Mouse (Mus musculus) G1E (cell line): Measurements from ENCODE around the gene Dcst1.

Experiments used
- CTCF ChIP-seq: IDR thresholded peaks from 2 replicates; pipeline ENCODE4 v1.5.1; 2012; ENCODE audit warnings: low read depth, low read length, inconsistent platforms, mixed read lengths
- GATA1 ChIP-seq: IDR thresholded peaks from 2 replicates; pipeline ENCODE4 v1.6.1; 2012; ENCODE audit warnings: borderline replicate concordance, low read length, inconsistent platforms, mixed read lengths

- TF ChIP-seq CTCF (no peak), GATA1 (no peak)
These were observed 33.0 kb downstream of the Dcst1 start for GRCm38 (mm10) chr3:89332013-89332412.
